Mouse (Mus musculus) forebrain, embryonic 11.5 days (tissue): ENCODE results near the gene Gm16503. TPM values are rescaled to one million over a fixed set of nuclear protein-coding genes. Genes with fewer than 3 reads are reported as not detected.
A peak's percentile ranks its signal among the peaks of the same experiment; 100 is the strongest.
"Not testable (repeated sequence)": the region's sequence is repeated elsewhere in the genome, so short reads cannot be mapped to it uniquely, and the experiment has no call there.

Source experiments
- ATAC-seq: fragments of 200-750 bp; cut with Nextera tagmentation; replicated peaks from 2 replicates; pipeline ENCODE4 v1.8.0; 2017; ENCODE audit warnings: moderate TSS enrichment; ENCODE audit not compliant: low FRiP score
- DNase-seq: peaks from one replicate; pipeline ENCODE4 v3.0.0-alpha.2; 2017; ENCODE audit warnings: low spot score
- H3K27ac ChIP-seq: fragments of 300-500 bp; sonication (generic); 2 replicates; pipeline ENCODE4 v1.5.1; 2014; ENCODE audit warnings: low read depth, low read length
- H3K27me3 ChIP-seq: fragments of 300-500 bp; sonication (generic); 2 replicates; pipeline ENCODE4 v1.6.1; 2014; ENCODE audit warnings: mild to moderate bottlenecking, low read length, mixed read lengths; ENCODE audit not compliant: control insufficient read depth, insufficient read depth
- H3K36me3 ChIP-seq: fragments of 300-500 bp; sonication (generic); 2 replicates; pipeline ENCODE4 v1.6.1; 2014; ENCODE audit warnings: mild to moderate bottlenecking, low read length, moderate library complexity, mixed read lengths; ENCODE audit not compliant: control insufficient read depth, insufficient read depth
- H3K4me1 ChIP-seq: fragments of 300-500 bp; sonication (generic); replicated peaks from 2 replicates; pipeline ENCODE4 v1.6.1; 2014; ENCODE audit warnings: low read length, mixed read lengths; ENCODE audit not compliant: control insufficient read depth, insufficient read depth
- H3K4me2 ChIP-seq: fragments of 300-500 bp; sonication (generic); 2 replicates; pipeline ENCODE4 v1.6.1; 2014; ENCODE audit warnings: low read depth, mild to moderate bottlenecking, low read length, moderate library complexity, mixed read lengths; ENCODE audit not compliant: severe bottlenecking
- H3K4me3 ChIP-seq: fragments of 300-500 bp; sonication (generic); 2 replicates; pipeline ENCODE4 v1.5.1; 2014; ENCODE audit warnings: low read depth, low read length
- H3K9ac ChIP-seq: fragments of 300-500 bp; sonication (generic); 2 replicates; pipeline ENCODE4 v1.6.1; 2014; ENCODE audit warnings: low read length
- H3K9me3 ChIP-seq: fragments of 300-500 bp; sonication (generic); 2 replicates; pipeline ENCODE4 v1.6.1; 2016; ENCODE audit warnings: low read length, mixed read lengths; ENCODE audit not compliant: control insufficient read depth
- WGBS: fragments of 180-500 bp; shearing (Covaris S2); extraction: QIAGEN DNeasy Blood & Tissue Kit; methylation state at CpG from one replicate; pipeline ENCODE4 v1.1.7; 2014; 5-methylcytosine and 5-hydroxymethylcytosine counted together
- polyA plus RNA-seq: library from polyadenylated mRNA; unstranded; fragments of >200 nt; fragmentation: Nextera tagmentation; extraction: Ambion mirVana; gene quantifications from 2 replicates; pipeline ENCODE4 v1.2.1, GENCODE M21; 2014

The Gm16503 gene
- polyA plus RNA-seq, 1 experiment from 2014 or later: 0.29 TPM

DNA sequence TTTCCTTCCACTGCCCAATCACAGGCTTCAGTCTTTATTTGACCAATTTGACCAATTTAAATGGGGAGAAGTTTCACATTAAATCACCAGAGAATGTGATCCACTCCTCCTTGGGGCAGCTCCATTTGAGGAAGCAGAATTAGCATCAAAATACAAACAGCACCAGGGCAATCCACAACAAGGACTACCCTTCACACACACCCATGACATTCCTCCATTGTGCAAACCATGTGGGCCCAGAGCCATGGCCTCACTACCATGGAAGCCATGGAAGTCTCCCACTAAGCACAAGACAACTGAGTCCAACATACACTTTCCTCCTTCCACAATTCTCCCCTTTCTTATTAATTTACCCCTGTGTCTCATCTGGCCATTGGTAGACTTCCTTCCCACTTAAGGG lies 4.1 kb upstream of the Gm16503 start:
- H3K9ac ChIP-seq, H3K27me3 ChIP-seq, H3K4me3 ChIP-seq, H3K36me3 ChIP-seq, H3K27ac ChIP-seq, DNase-seq, H3K4me1 ChIP-seq, H3K4me2 ChIP-seq, ATAC-seq: not testable (repeated sequence)
- peaks cover 22% of the 10 kb centered on the region for H3K9me3 ChIP-seq

DNA sequence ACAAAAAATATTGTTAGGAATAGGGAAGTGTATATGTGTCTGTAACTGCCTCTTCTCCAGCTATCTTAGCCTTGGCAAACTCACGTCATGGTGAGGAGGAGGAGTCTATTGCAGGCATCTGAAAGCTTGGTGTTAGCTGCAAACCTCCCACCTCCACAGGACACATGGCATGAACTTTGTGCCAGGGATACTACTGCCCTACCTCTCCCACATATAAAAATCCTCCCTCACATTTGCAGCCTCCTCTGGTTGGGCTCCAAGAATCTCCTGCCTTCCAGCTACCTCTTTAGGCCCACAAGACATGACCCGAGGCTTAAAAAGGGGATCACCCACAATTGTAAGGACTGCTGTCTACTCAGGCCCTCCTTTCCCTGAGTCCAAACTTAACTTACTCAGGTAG lies 2.3 kb upstream of the Gm16503 start:
- Histone ChIP-seq H3K36me3 (no peaks in the 10 kb centered on the region), H3K4me1 (no peaks in the 10 kb centered on the region), H3K27ac (no peak overlapping the region), H3K27me3 (no peaks in the 10 kb centered on the region), H3K9me3 (peaks cover 22% of the 10 kb centered on the region), H3K9ac (no peak overlapping the region), H3K4me2 (no peak overlapping the region), H3K4me3 (no peak overlapping the region)
- DNase-seq (no peak), ATAC-seq (0 out of 2 replicates have a peak, but pooled peaks have one; percentile 24)
- WGBS: 81% methylated on average over 2 of the region's 2 CpGs

DNA sequence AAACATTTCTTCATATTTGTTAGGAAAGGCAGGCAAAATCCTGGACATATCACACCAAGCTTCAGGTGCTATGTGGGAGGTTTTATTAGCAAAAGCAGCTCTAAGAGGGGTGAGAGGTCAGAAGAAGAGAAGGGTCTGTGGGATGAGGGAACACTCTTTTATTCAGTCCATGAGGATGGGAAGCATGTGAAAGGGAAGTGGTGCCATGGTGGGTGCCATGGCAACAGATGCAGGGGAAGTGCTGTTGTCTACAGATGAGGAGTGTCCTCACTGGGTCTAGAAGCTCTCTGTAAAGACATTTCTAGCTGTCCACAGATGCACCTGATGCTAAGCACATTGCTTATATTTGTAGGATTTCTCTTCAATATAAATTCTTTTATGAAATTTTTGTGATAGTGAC lies 1.1 kb downstream of the Gm16503 start:
- Histone ChIP-seq H3K27me3 (no peaks in the 10 kb centered on the region), H3K4me1 (no peaks in the 10 kb centered on the region), H3K4me2 (no peak overlapping the region), H3K27ac (no peak overlapping the region), H3K36me3 (no peaks in the 10 kb centered on the region), H3K9me3 (peaks cover 21% of the 10 kb centered on the region), H3K9ac (no peak overlapping the region), H3K4me3 (no peak overlapping the region)
- DNase-seq (no peak), ATAC-seq (no peak)

DNA sequence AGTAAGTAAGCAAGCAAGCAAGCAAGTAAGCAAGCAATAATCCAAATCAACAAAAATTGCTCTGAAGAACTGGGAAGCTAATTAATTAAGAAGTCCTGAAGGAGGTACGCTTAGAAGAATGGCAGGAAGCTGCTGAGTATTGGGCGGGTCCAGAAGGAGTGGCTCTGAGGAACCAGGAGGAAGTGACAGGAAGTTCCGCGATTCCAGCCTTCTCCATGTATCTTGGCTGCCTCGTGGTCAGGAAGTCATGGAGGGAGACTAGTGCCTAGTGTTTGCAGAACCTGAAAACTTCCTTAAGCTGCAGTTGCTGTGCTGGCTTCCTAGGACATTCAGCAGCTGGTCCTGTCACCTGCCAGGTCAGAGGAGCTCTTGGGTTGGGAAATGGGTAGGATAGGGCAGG lies 13.1 kb downstream of the Gm16503 start, which contains the start of gene Zfp985:
Gene Zfp985, plus strand, starts transcription at position 207 of the 400 bp plus-strand sequence.
- H3K4me1 ChIP-seq, H3K27ac ChIP-seq, H3K27me3 ChIP-seq, H3K36me3 ChIP-seq, H3K9ac ChIP-seq, H3K4me2 ChIP-seq, ATAC-seq, H3K4me3 ChIP-seq, H3K9me3 ChIP-seq, DNase-seq: not testable (repeated sequence)
- WGBS: 81% methylated on average over 5 of the region's 5 CpGs

DNA sequence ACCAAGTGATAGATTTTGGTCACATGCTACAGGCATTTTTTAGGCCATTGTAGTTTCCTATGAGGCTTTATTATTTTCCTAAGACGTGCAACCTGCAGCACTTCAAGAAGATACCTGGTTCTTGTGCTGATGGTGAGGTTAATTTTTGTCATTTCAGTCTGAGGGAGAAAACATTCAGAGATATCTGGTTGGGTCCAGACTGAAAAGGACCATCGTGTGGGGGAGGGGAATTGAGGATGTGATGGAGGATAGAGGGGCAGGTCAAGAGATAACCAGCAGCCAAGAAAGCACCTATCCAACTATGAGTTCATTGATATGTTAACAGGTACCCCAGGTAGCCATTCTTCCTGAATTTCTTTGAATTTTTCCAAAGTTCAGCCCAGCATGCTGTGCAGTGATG lies 14.3 kb downstream of the Gm16503 start:
- not testable (repeated sequence) for H3K27me3 ChIP-seq, ATAC-seq, H3K4me3 ChIP-seq, H3K4me2 ChIP-seq, H3K9me3 ChIP-seq, DNase-seq, H3K27ac ChIP-seq, H3K9ac ChIP-seq, H3K4me1 ChIP-seq, H3K36me3 ChIP-seq
- WGBS: 76% methylated on average over 2 of the region's 2 CpGs

DNA sequence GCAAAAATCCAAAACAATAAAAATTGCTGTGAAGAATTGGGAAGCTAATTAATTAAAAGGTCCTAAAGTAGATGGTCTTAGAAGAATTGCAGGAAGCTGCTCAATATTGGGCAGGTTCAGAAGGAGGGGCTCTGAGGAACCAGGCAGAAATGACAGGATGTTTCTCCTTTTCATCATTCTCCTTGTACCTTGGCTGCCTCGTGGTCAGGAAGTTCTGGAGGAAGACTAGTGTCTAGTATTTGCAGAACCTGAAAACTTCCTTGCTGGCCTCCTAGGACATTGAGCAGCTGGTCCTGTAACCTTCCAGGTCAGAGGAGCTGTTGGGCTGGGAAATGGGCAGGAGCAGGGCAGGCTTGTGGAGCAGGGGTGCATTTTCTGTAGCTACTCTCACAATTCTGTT lies 16.9 kb downstream of the Gm16503 start:
- not testable (repeated sequence) for H3K27ac ChIP-seq, ATAC-seq, H3K9ac ChIP-seq, H3K9me3 ChIP-seq, H3K4me2 ChIP-seq, H3K4me1 ChIP-seq, H3K27me3 ChIP-seq, DNase-seq, H3K36me3 ChIP-seq, H3K4me3 ChIP-seq
- WGBS: 70% methylated on average over 1 of the region's 1 CpGs

DNA sequence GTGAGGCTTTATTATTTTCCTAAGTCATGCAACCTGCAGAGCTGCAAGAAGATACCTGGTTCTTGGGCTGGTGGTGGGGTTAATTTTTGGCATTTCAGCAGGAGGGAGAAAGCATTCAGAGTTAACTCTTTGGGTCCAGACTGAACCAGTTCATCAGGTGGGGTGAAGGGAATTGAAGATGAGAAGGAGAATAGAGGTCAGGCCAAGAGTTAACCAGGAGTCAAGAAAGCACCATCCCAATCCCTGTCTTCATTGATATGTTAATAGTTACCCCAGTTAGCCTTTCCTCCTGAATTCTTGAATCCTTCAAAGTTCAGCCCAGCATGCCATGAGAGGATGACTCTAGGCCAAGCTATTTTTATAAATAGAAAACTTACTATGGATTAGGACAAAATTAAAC lies 18.0 kb downstream of the Gm16503 start:
- not testable (repeated sequence) for DNase-seq, H3K4me1 ChIP-seq, ATAC-seq, H3K9me3 ChIP-seq, H3K4me2 ChIP-seq, H3K4me3 ChIP-seq, H3K27me3 ChIP-seq, H3K9ac ChIP-seq, H3K36me3 ChIP-seq, H3K27ac ChIP-seq

DNA sequence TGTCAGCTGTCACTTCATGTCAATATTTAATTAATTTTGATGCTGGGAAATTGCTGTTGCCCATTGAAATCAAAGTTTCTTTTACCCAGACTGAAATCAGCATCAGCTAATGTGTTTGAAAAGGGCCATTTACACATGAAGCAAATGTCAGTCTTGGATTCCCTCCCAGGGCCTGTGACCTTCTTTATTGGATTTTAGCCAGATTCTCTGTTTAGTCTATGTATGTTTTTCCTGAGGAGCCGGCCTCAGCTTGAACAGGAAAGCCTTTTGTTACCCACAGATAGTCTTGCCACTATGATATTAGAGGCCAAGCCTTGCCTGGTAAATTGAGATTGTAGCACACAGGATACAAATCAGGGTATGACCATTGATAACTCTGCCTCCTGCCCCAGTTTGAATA lies 19.1 kb downstream of the Gm16503 start:
- H3K4me1 ChIP-seq, ATAC-seq, H3K4me3 ChIP-seq, H3K36me3 ChIP-seq, H3K27me3 ChIP-seq, H3K27ac ChIP-seq, DNase-seq, H3K4me2 ChIP-seq, H3K9ac ChIP-seq, H3K9me3 ChIP-seq: not testable (repeated sequence)
- WGBS: 74% methylated on average over 1 of the region's 1 CpGs

DNA sequence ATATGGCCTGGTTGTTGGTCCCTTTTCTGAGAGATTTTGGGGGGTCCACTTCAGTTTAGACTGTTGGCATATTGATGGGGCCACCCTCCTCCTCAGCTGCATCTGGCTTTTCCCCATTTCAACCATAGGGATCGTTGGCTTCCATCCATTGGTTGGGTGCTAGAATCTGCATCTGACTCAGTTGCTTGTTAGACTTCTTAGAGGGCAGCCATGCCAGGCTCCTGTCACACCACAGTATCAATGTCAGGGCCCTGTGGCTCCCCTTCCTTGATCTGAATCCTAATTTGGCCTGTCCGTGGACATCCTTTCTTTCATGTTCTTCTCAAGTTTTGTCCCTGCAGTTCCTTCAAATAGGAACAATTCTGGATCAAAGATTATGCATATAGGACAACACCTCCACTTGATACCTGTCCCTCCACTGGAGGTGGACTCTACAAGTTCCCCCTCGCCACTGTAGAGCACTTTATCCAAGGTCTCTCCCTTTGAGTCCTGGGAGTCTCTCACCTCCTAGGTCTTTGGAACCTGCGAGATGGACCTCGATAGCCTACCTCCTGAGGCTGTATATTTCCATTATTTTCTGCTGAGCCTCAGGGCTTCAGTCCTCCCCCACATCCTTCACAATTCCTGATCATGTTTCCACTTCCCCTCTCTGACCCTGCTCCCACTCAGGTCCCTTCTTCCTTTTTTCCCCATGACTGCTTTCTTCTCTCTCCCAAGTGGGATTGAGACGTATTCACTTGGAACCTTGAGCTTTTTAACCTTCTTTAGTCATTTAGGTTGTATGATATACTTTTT lies 25.6 kb downstream of the Gm16503 start:
- Histone ChIP-seq H3K4me3 (no peak overlapping the region), H3K27ac (no peak overlapping the region), H3K9ac (no peak overlapping the region), H3K4me2 (no peak overlapping the region), H3K36me3 (no peaks in the 10 kb centered on the region), H3K27me3 (no peaks in the 10 kb centered on the region), H3K4me1 (no peaks in the 10 kb centered on the region), H3K9me3 (peaks cover 5% of the 10 kb centered on the region; the same call in 1 of the 2 replicates)
- WGBS: 72% methylated on average over 6 of the region's 6 CpGs
- ATAC-seq (no peak), DNase-seq (no peak)
